Mouse (Mus musculus): Measurements from ENCODE around the gene Nlrc5. TPM values are rescaled to one million over a fixed set of nuclear protein-coding genes. Genes with fewer than 3 reads are reported as not detected.

The Nlrc5 gene
- polyA plus RNA-seq, 1 experiment from 2014 or later: 0.47 TPM

GRCm38 (mm10) chr8:94432212-94432611 is 1.9 kb upstream of the Nlrc5 start:
- Histone ChIP-seq H3K4me1 (ENCODE audit: control insufficient read depth, low read depth, low read length) (no peaks in the 10 kb centered on the region), H3K36me3 (ENCODE audit: control insufficient read depth, insufficient read depth) (no peaks in the 10 kb centered on the region), H3K4me3 (ENCODE audit: low read depth, low read length) (no peak overlapping the region), H3K27ac (ENCODE audit: low read length) (no peak overlapping the region), H3K9me3 (replicated peaks; ENCODE audit: control insufficient read depth, low read length) (no peaks in the 10 kb centered on the region), H3K4me2 (ENCODE audit: low read depth, low read length) (no peak overlapping the region), H3K9ac (ENCODE audit: low read depth, low read length) (no peak overlapping the region), H3K27me3 (ENCODE audit: control insufficient read depth, insufficient read depth, low read depth, low read length) (peaks cover 8% of the 10 kb centered on the region)
- no peak for ATAC-seq (ENCODE audit: low read depth)
- WGBS (ENCODE audit: insufficient replicate concordance): 50% methylated on average over 3 of the region's 3 CpGs

GRCm38 (mm10) chr8:94434958-94435357 is 802 bp downstream of the Nlrc5 start:
- Histone ChIP-seq H3K36me3 (ENCODE audit: control insufficient read depth, insufficient read depth) (no peaks in the 10 kb centered on the region), H3K9me3 (replicated peaks; ENCODE audit: control insufficient read depth, low read length) (no peaks in the 10 kb centered on the region), H3K4me3 (ENCODE audit: low read depth, low read length) (no peak overlapping the region), H3K27me3 (ENCODE audit: control insufficient read depth, insufficient read depth, low read depth, low read length) (peaks cover 8% of the 10 kb centered on the region), H3K9ac (ENCODE audit: low read depth, low read length) (no peak overlapping the region), H3K4me2 (ENCODE audit: low read depth, low read length) (no peak overlapping the region), H3K4me1 (ENCODE audit: control insufficient read depth, low read depth, low read length) (no peaks in the 10 kb centered on the region), H3K27ac (ENCODE audit: low read length) (no peak overlapping the region)
- no peak for ATAC-seq (ENCODE audit: low read depth)
- 55% methylated on average over 3 of the region's 3 CpGs for WGBS (ENCODE audit: insufficient replicate concordance)

GRCm38 (mm10) chr8:94435397-94436111 is 1.4 kb downstream of the Nlrc5 start:
- no peak for ATAC-seq (ENCODE audit: low read depth)
- H3K4me2 ChIP-seq (ENCODE audit: low read depth, low read length): no peak overlapping the region
- H3K9ac ChIP-seq (ENCODE audit: low read depth, low read length): no peak overlapping the region
- H3K27me3 ChIP-seq (ENCODE audit: control insufficient read depth, insufficient read depth, low read depth, low read length): peaks cover 8% of the 10 kb centered on the region
- no peaks in the 10 kb centered on the region for H3K36me3 ChIP-seq (ENCODE audit: control insufficient read depth, insufficient read depth)
- H3K4me3 ChIP-seq (ENCODE audit: low read depth, low read length): no peak overlapping the region
- WGBS (ENCODE audit: insufficient replicate concordance): 63% methylated on average over 15 of the region's 15 CpGs
- H3K27ac ChIP-seq (ENCODE audit: low read length): no peak overlapping the region
- no peaks in the 10 kb centered on the region for H3K9me3 ChIP-seq (replicated peaks; ENCODE audit: control insufficient read depth, low read length)
- H3K4me1 ChIP-seq (ENCODE audit: control insufficient read depth, low read depth, low read length): no peaks in the 10 kb centered on the region

GRCm38 (mm10) chr8:94436112-94436572 is 2.0 kb downstream of the Nlrc5 start:
- Histone ChIP-seq H3K9ac (ENCODE audit: low read depth, low read length) (no peak overlapping the region), H3K9me3 (replicated peaks; ENCODE audit: control insufficient read depth, low read length) (no peaks in the 10 kb centered on the region), H3K4me2 (ENCODE audit: low read depth, low read length) (no peak overlapping the region), H3K27ac (ENCODE audit: low read length) (no peak overlapping the region), H3K4me1 (ENCODE audit: control insufficient read depth, low read depth, low read length) (no peaks in the 10 kb centered on the region), H3K27me3 (ENCODE audit: control insufficient read depth, insufficient read depth, low read depth, low read length) (peaks cover 8% of the 10 kb centered on the region), H3K4me3 (ENCODE audit: low read depth, low read length) (no peak overlapping the region), H3K36me3 (ENCODE audit: control insufficient read depth, insufficient read depth) (no peaks in the 10 kb centered on the region)
- no peak for ATAC-seq (ENCODE audit: low read depth)
- 62% methylated on average over 5 of the region's 5 CpGs for WGBS (ENCODE audit: insufficient replicate concordance)

GRCm38 (mm10) chr8:94436900-94437299 is 2.7 kb downstream of the Nlrc5 start:
- H3K9me3 ChIP-seq (replicated peaks; ENCODE audit: control insufficient read depth, low read length): no peaks in the 10 kb centered on the region
- no peak overlapping the region for H3K27ac ChIP-seq (ENCODE audit: low read length)
- H3K4me2 ChIP-seq (ENCODE audit: low read depth, low read length): no peak overlapping the region
- H3K9ac ChIP-seq (ENCODE audit: low read depth, low read length): no peak overlapping the region
- no peaks in the 10 kb centered on the region for H3K36me3 ChIP-seq (ENCODE audit: control insufficient read depth, insufficient read depth)
- no peak for ATAC-seq (ENCODE audit: low read depth)
- H3K27me3 ChIP-seq (ENCODE audit: control insufficient read depth, insufficient read depth, low read depth, low read length): peaks cover 8% of the 10 kb centered on the region
- H3K4me1 ChIP-seq (ENCODE audit: control insufficient read depth, low read depth, low read length): no peaks in the 10 kb centered on the region
- WGBS (ENCODE audit: insufficient replicate concordance): 43% methylated on average over 3 of the region's 3 CpGs
- H3K4me3 ChIP-seq (ENCODE audit: low read depth, low read length): no peak overlapping the region

- no peaks in the 10 kb centered on the region for H3K4me1 ChIP-seq (ENCODE audit: control insufficient read depth, low read depth, low read length)
- H3K4me2 ChIP-seq (ENCODE audit: low read depth, low read length): no peak overlapping the region
- ATAC-seq (ENCODE audit: low read depth): no peak
- 75% methylated on average over 5 of the region's 5 CpGs for WGBS (ENCODE audit: insufficient replicate concordance)
- no peak overlapping the region for H3K27ac ChIP-seq (ENCODE audit: low read length)
- H3K36me3 ChIP-seq (ENCODE audit: control insufficient read depth, insufficient read depth): no peaks in the 10 kb centered on the region
- peaks cover 2% of the 10 kb centered on the region for H3K27me3 ChIP-seq (ENCODE audit: control insufficient read depth, insufficient read depth, low read depth, low read length)
- H3K4me3 ChIP-seq (ENCODE audit: low read depth, low read length): no peak overlapping the region
- no peaks in the 10 kb centered on the region for H3K9me3 ChIP-seq (replicated peaks; ENCODE audit: control insufficient read depth, low read length)
- no peak overlapping the region for H3K9ac ChIP-seq (ENCODE audit: low read depth, low read length)
Observed at GRCm38 (mm10) chr8:94438659-94439058, 4.5 kb downstream of the Nlrc5 start.

GRCm38 (mm10) chr8:94439691-94440090 is 5.5 kb downstream of the Nlrc5 start:
- H3K9me3 ChIP-seq (replicated peaks; ENCODE audit: control insufficient read depth, low read length): no peaks in the 10 kb centered on the region
- no peak overlapping the region for H3K27ac ChIP-seq (ENCODE audit: low read length)
- no peaks in the 10 kb centered on the region for H3K27me3 ChIP-seq (ENCODE audit: control insufficient read depth, insufficient read depth, low read depth, low read length)
- H3K36me3 ChIP-seq (ENCODE audit: control insufficient read depth, insufficient read depth): no peaks in the 10 kb centered on the region
- H3K4me3 ChIP-seq (ENCODE audit: low read depth, low read length): no peak overlapping the region
- H3K4me2 ChIP-seq (ENCODE audit: low read depth, low read length): no peak overlapping the region
- no peaks in the 10 kb centered on the region for H3K4me1 ChIP-seq (ENCODE audit: control insufficient read depth, low read depth, low read length)
- H3K9ac ChIP-seq (ENCODE audit: low read depth, low read length): no peak overlapping the region
- no peak for ATAC-seq (ENCODE audit: low read depth)

GRCm38 (mm10) chr8:94440389-94440788 is 6.2 kb downstream of the Nlrc5 start:
- H3K27me3 ChIP-seq (ENCODE audit: control insufficient read depth, insufficient read depth, low read depth, low read length): no peaks in the 10 kb centered on the region
- H3K4me1 ChIP-seq (ENCODE audit: control insufficient read depth, low read depth, low read length): no peaks in the 10 kb centered on the region
- H3K27ac ChIP-seq (ENCODE audit: low read length): no peak overlapping the region
- H3K9me3 ChIP-seq (replicated peaks; ENCODE audit: control insufficient read depth, low read length): no peaks in the 10 kb centered on the region
- no peak overlapping the region for H3K9ac ChIP-seq (ENCODE audit: low read depth, low read length)
- no peaks in the 10 kb centered on the region for H3K36me3 ChIP-seq (ENCODE audit: control insufficient read depth, insufficient read depth)
- 63% methylated on average over 1 of the region's 1 CpGs for WGBS (ENCODE audit: insufficient replicate concordance)
- H3K4me2 ChIP-seq (ENCODE audit: low read depth, low read length): no peak overlapping the region
- no peak overlapping the region for H3K4me3 ChIP-seq (ENCODE audit: low read depth, low read length)
- ATAC-seq (ENCODE audit: low read depth): no peak

DNA sequence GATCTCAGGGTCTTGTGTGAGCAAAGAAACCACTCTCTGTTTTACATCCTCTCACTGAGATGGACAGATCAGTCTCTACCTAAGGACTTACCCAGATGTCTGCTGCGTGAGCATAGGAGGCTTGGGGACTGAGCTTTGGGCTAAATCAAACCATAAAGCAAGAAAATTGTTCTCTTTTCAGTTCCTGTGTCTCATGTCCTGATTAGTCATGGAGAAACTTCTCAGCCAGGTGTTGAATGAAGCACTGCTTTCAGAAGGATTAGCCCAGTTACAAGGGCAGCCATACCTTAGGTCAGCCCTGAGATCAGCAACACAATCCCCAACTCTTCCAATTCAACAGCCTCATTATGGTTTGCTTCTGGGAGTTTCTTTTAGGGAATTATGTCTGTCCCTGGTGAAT is 7.5 kb downstream of the Nlrc5 start:
- H3K27ac ChIP-seq (ENCODE audit: low read length): no peak overlapping the region
- H3K4me3 ChIP-seq (ENCODE audit: low read depth, low read length): no peak overlapping the region
- no peak overlapping the region for H3K4me2 ChIP-seq (ENCODE audit: low read depth, low read length)
- no peak for ATAC-seq (ENCODE audit: low read depth)
- H3K36me3 ChIP-seq (ENCODE audit: control insufficient read depth, insufficient read depth): no peaks in the 10 kb centered on the region
- no peaks in the 10 kb centered on the region for H3K4me1 ChIP-seq (ENCODE audit: control insufficient read depth, low read depth, low read length)
- no peaks in the 10 kb centered on the region for H3K27me3 ChIP-seq (ENCODE audit: control insufficient read depth, insufficient read depth, low read depth, low read length)
- H3K9ac ChIP-seq (ENCODE audit: low read depth, low read length): no peak overlapping the region
- 68% methylated on average over 1 of the region's 1 CpGs for WGBS (ENCODE audit: insufficient replicate concordance)
- no peaks in the 10 kb centered on the region for H3K9me3 ChIP-seq (replicated peaks; ENCODE audit: control insufficient read depth, low read length)
